Mouse (Mus musculus) adrenal gland (tissue): ENCODE measurements at regions not wholly inside any gene's neighbourhood (a gene's known extent, or its start where the extent isn't known, plus 50 kb on each side); places are given as distances from the start of the nearest gene placed in this dataset.

Experiments used
- intact Hi-C: fragments of 180-260 bp; cut with DNase I; formaldehyde crosslinking; loops from one replicate; pipeline ENCODE4 v1.15.1; 2025

- intact Hi-C loops, result loop anchor here (5.0 to 10.0 kb wide), 2 partner anchors 281 to 487 kb away; no protein-coding TSS in a partner anchor
Measured at GRCm38 (mm10) chr3:14381421-14381992, 99.0 kb upstream of the Slc7a12 start.

GRCm38 (mm10) chr3:14390656-14391055, 89.8 kb upstream of the Slc7a12 start:
- intact Hi-C loops, result no loop called here

GRCm38 (mm10) chr3:14398676-14399075, 81.8 kb upstream of the Slc7a12 start:
- intact Hi-C loops, result no loop called here

- intact Hi-C loops, result no loop called here
Measured at GRCm38 (mm10) chr3:14408435-14409125, 71.9 kb upstream of the Slc7a12 start.
